Mouse (Mus musculus): ENCODE measurements around the gene Gm10428.

DNA sequence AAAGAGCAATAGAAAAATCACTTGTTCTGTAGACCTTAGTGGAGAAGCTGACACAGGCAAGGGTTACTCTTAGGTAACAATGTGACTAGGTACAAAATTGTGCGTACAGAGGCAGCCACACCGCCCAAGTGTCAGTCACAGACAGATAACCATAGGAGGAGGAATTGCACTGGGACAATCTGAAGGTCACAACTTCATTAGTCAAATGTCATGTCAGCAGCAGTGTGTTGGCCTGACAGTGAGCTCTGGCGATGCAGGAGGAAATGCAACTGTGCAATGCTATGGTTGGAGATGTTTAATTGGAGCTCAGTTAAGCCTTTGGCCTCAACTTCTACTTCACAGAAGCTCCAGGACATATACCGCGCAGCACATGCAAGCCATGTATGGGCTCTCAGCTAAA is 42.2 kb upstream of the Gm10428 start:
- TF ChIP-seq POLR2A (IDR thresholded peaks at IDR 0.05; ENCODE audit: insufficient read depth, low read depth, low read length), result no peak
- no peak for TF ChIP-seq CTCF (IDR thresholded peaks at IDR 0.05; ENCODE audit: insufficient read depth, low read depth, low read length)
